Mouse (Mus musculus) neural tube, embryonic 15.5 days (tissue): ENCODE results near the gene Bola1. TPM values are rescaled to one million over a fixed set of nuclear protein-coding genes. Genes with fewer than 3 reads are reported as not detected.
"Not testable (repeated sequence)": the region's sequence is repeated elsewhere in the genome, so short reads cannot be mapped to it uniquely, and the experiment has no call there.

ENCODE experiments used
- ATAC-seq: fragments of 200-750 bp; cut with Nextera tagmentation; 2 replicates; pipeline ENCODE4 v1.8.0; 2017; ENCODE audit warnings: mild to moderate bottlenecking, moderate TSS enrichment, moderate library complexity; ENCODE audit not compliant: low FRiP score
- H3K27ac ChIP-seq: fragments of 300-500 bp; sonication (generic); replicated peaks from 2 replicates; pipeline ENCODE4 v1.5.1; 2015; ENCODE audit warnings: mild to moderate bottlenecking, inconsistent platforms
- H3K27me3 ChIP-seq: fragments of 300-500 bp; sonication (generic); replicated peaks from 2 replicates; pipeline ENCODE4 v1.6.1; 2015; ENCODE audit warnings: inconsistent platforms
- H3K36me3 ChIP-seq: fragments of 300-500 bp; sonication (generic); 2 replicates; pipeline ENCODE4 v1.6.1; 2015; ENCODE audit warnings: inconsistent platforms
- H3K4me1 ChIP-seq: fragments of 300-500 bp; sonication (generic); 2 replicates; pipeline ENCODE4 v1.6.1; 2015; ENCODE audit warnings: inconsistent platforms
- H3K4me2 ChIP-seq: fragments of 300-500 bp; sonication (generic); 2 replicates; pipeline ENCODE4 v1.6.1; 2015; ENCODE audit warnings: inconsistent platforms, mild to moderate bottlenecking, moderate library complexity
- H3K4me3 ChIP-seq: fragments of 300-500 bp; sonication (generic); replicated peaks from 2 replicates; pipeline ENCODE4 v1.5.1; 2015; ENCODE audit warnings: mild to moderate bottlenecking, inconsistent platforms
- H3K9ac ChIP-seq: fragments of 300-500 bp; sonication (generic); replicated peaks from 2 replicates; pipeline ENCODE4 v1.6.1; 2015; ENCODE audit warnings: mild to moderate bottlenecking, inconsistent platforms
- H3K9me3 ChIP-seq: fragments of 300-500 bp; sonication (generic); replicated peaks from 2 replicates; pipeline ENCODE4 v1.6.1; 2016; ENCODE audit warnings: inconsistent platforms
- WGBS: fragments of 180-500 bp; shearing (Covaris S2); methylation state at CpG from one replicate; pipeline ENCODE4 v1.1.7; 2015; ENCODE audit warnings: mixed read lengths; 5-methylcytosine and 5-hydroxymethylcytosine counted together
- polyA plus RNA-seq: library from polyadenylated mRNA; unstranded; fragments of >200 nt; fragmentation: Nextera tagmentation; extraction: Ambion mirVana; gene quantifications from 2 replicates; pipeline ENCODE4 v1.2.1, GENCODE M21; 2015

The Bola1 gene
- polyA plus RNA-seq, 1 experiment from 2014 or later, result 58.6 TPM

DNA sequence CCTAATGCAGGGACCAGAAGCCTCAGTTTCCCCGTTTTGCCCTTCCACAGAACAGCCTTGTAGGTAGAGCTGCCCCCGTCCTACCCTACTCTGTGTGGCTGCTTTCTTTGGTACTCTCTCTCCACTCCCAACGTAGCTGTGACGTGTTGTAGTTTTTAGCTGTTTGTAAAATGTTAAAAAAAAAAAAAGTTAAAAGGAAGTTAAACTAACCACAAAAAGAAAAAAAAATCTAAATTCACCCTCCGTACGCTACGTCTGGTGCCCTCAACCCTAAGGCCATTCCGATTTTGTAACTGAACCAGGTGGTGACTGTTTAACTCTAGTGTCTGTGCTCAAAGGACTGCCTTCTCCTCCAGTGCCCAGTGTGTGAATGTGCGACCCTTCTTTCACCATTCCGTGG is 24.5 kb downstream of the Bola1 start:
- Histone ChIP-seq H3K4me2 (no peak overlapping the region), H3K27me3 (no peaks in the 10 kb centered on the region; the same call in 1 of the 2 replicates), H3K4me1 (peaks cover 16% of the 10 kb centered on the region), H3K4me3 (no peak overlapping the region), H3K9me3 (no peaks in the 10 kb centered on the region), H3K36me3 (peaks cover 55% of the 10 kb centered on the region), H3K27ac (no peak overlapping the region), H3K9ac (no peak overlapping the region)
- WGBS, result 88% methylated on average over 10 of the region's 10 CpGs
- ATAC-seq, result no peak

DNA sequence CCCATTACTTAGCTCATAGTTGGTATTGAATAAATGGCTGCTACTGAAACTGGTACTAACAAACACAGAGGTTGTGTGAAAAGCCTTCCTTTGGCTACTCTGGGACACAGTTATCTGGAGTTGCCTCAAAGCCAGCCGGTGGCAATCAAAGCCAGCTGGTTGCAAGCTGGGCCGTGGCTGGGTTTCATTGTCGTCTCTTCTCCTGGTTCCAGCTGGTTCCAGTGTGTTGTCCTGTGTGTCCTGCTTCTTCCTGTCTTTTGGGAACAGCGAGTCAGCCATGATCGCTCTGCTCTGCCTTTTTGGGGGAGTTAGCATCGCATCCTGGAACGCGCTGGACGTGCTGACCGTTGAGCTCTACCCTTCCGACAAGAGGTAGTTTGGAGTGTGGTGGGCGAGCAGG is 26.5 kb downstream of the Bola1 start:
- peaks cover 73% of the 10 kb centered on the region for H3K36me3 ChIP-seq

DNA sequence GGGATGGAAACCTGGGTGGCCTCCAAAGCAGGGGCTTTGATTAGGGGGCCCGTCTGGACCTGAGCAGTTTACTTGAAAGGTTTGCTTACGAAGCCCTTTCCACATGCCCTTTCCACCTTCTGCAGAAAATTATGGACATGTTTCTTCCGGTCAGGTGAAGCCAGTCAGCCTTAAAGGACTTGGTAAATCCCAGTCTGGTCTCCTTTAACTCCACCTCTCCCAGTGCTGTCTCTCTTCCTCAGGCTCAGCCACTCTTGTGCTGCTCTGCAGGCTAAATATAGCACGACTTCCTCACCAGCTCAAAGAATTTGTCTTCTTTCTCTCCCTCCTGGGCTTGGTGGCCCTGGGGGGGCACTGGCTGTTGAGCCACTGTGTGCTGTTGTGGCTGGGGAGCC is 37.1 kb downstream of the Bola1 start:
- ATAC-seq, result no peak
- H3K4me1 ChIP-seq, result peaks cover 36% of the 10 kb centered on the region
- WGBS, result 26% methylated on average over 4 of the region's 4 CpGs
- H3K27me3 ChIP-seq, result no peaks in the 10 kb centered on the region
- peak overlapping the region; percentile 65 for H3K4me2 ChIP-seq
- H3K9me3 ChIP-seq, result no peaks in the 10 kb centered on the region
- peak overlapping the region; percentile 62 for H3K4me3 ChIP-seq
- H3K9ac ChIP-seq, result peak overlapping the region; percentile 83
- H3K27ac ChIP-seq, result peak overlapping the region; percentile 91
- peaks cover 39% of the 10 kb centered on the region for H3K36me3 ChIP-seq

More for the DNA sequence above, 26.5 kb downstream of the Bola1 start:
- H3K4me1 ChIP-seq, result peaks cover 12% of the 10 kb centered on the region
- H3K9ac ChIP-seq, result no peak overlapping the region
- no peak overlapping the region for H3K27ac ChIP-seq
- no peak for ATAC-seq
- no peaks in the 10 kb centered on the region for H3K27me3 ChIP-seq
- H3K9me3 ChIP-seq, result no peaks in the 10 kb centered on the region
- WGBS, result 68% methylated on average over 12 of the region's 12 CpGs
- H3K4me3 ChIP-seq, result no peak overlapping the region
- H3K4me2 ChIP-seq, result no peak overlapping the region

DNA sequence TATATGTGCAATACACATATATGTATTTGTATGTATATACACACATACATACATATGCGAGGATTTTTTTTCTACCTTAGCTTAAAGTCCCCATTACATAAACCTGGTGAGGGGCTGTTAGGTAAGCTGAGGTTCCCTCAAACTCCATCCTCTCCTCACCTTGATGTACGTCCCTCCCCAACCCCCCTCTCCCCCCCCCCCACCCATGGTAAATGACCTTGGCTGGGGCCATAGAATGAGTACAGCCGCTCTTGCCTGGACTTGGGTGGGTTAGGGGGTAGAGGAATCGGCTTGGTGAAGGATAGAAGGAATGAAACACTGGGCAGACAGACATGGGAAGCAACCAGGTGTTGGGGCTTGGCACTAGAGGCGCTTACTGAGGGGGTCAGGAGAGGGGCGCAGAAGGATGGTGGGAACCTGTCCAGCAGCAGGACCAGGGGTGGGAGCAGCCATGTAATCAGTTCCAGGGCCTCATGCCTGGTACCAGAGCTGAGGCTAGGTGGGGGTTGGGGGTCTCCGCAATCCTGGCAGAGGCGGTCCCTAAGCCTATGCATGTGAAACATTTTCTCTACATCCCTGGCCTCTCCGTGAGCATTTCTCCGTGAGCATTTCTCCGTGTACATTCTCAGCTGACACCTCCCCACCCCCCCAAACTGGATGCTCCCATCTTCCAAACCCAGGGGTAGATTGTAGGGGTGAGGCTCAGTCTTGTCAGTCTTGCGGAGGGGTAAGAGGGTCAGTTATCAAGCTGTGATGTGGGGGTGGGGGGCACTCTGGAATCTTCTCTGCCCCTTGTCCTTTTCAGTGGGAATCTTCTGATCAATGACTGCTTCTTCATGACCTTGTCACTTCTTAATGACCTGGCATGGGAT is 37.8 kb downstream of the Bola1 start:
- Histone ChIP-seq H3K27me3 (no peaks in the 10 kb centered on the region), H3K9me3 (no peaks in the 10 kb centered on the region), H3K4me2 (peak overlapping the region; percentile 65), H3K27ac (peak overlapping the region; percentile 91), H3K4me3 (peak overlapping the region; percentile 62), H3K36me3 (peaks cover 35% of the 10 kb centered on the region), H3K9ac (peak overlapping the region; percentile 83), H3K4me1 (peaks cover 36% of the 10 kb centered on the region)
- peak; percentile 58 for ATAC-seq
- WGBS, result 27% methylated on average over 12 of the region's 12 CpGs

DNA sequence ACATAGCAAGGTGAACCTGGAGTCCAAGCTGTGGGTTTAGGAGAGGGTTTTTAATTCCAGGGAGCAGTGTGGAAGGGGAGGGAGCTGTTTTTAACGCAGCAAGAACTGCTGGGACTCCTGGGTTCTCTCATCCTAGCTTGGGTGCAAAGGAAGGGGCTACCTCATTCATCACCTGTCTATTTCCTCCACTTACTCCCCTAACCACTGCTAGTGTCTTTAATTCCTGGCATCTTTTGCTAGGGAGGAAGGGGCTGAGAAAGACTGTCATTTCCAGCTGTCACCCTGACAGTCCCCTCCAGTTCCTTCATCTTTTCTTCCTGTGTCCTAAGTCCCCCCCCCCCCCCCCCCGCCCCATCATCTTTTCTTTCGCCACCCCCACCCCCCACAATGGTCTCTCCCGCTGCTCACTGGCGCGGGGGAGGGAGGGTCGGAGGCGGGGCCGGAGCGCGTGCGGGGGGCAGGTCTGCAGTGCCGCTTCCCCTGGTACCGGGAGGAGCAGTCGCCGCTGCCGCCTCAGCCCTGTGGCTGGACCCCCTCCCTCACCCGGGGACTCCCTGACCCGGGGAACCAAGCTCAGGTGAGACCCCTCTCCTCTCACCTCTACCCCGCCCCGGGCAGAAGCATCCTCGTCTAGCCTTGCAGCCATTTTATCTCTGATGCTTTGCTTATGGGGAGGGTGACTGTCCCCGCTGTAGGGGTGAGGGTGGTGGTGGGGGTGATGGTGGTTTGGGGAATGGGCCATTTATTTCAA is 38.6 kb downstream of the Bola1 start, which contains the start of gene Sv2a:
Gene Sv2a (plus strand): TSS at position 425 of the 751 bp plus-strand sequence.
- Histone ChIP-seq H3K36me3 (peaks cover 38% of the 10 kb centered on the region), H3K27ac (peak within 1 kb of the TSS; percentile 91), H3K4me2 (peak within 1 kb of the TSS; percentile 65), H3K4me3 (peak within 1 kb of the TSS; percentile 62), H3K4me1 (peaks cover 40% of the 10 kb centered on the region), H3K9me3 (no peaks in the 10 kb centered on the region), H3K9ac (peak within 1 kb of the TSS; percentile 83), H3K27me3 (no peaks in the 10 kb centered on the region)
- ATAC-seq, result peak; percentile 82
- WGBS, result under 1% methylated on average over 20 of the region's 23 CpGs

DNA sequence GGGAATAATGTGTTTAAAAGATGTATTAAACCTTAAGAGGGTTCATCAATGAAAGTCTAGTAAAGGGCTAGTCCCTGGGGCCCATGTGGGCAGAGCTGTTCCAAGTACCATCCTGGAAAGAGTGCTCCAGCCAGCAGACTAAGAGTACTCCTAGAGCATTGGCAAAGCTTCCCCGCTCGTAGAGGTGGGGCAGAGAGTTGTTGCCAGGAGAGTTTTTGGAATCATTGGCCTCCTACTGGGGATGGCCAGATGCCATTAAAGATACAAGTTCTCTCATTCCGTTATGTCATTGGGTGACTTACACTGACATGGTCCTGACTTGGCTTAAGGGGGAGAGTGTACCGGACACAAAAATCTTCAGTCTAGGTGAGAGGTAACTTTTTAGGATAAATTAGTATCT is 40.0 kb downstream of the Bola1 start:
- 60% methylated on average over 4 of the region's 4 CpGs for WGBS
- H3K9me3 ChIP-seq, result no peaks in the 10 kb centered on the region
- no peak overlapping the region for H3K9ac ChIP-seq
- H3K4me2 ChIP-seq, result no peak overlapping the region
- no peak for ATAC-seq
- H3K36me3 ChIP-seq, result peaks cover 39% of the 10 kb centered on the region
- H3K4me1 ChIP-seq, result peaks cover 42% of the 10 kb centered on the region
- no peak overlapping the region for H3K27ac ChIP-seq
- no peaks in the 10 kb centered on the region for H3K27me3 ChIP-seq
- no peak overlapping the region for H3K4me3 ChIP-seq

DNA sequence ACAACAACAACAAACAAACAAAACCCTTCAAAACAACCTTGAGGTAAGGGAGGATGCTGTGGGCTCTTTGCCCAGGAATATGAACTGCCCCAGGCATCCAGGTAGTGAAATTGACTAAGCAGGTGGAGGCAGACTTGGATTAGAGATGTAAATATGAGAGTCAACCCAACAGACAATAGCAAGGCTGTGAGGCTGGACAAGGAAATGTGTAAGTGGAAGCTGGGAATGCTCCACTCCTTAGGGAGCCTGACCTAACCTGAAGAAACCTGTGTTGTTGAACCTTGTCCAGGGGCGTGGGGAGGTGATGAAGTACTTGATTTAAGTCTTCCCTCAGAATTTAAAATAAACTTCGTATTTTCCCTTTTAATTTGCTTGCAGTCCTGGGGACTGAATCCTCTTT is 40.6 kb downstream of the Bola1 start:
- Histone ChIP-seq H3K4me1 (peaks cover 47% of the 10 kb centered on the region), H3K4me3 (no peak overlapping the region), H3K27me3 (no peaks in the 10 kb centered on the region), H3K9ac (no peak overlapping the region), H3K9me3 (no peaks in the 10 kb centered on the region), H3K36me3 (peaks cover 45% of the 10 kb centered on the region), H3K4me2 (no peak overlapping the region), H3K27ac (no peak overlapping the region)
- ATAC-seq, result no peak
- WGBS, result 86% methylated on average over 2 of the region's 2 CpGs

DNA sequence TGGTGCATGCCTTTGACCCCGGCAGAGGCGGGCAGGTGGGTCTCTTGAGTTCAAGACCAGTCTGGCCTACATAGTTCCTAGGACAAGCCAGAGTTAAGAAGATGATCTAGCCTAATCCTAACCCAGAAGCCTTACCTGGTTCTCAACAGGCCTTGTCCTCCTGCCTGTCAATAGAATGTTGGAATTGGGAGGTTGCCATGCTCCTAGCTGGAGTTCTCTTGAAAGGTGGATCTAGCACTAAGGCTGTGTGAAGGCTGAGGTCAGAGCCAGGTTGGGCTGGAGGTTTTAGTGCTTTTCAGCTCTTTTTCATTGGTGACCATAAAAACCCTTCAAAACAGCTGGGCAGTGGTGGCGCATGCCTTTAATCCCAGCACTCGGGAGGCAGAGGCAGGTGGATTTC is 41.1 kb downstream of the Bola1 start:
- Histone ChIP-seq H3K36me3 (peaks cover 46% of the 10 kb centered on the region), H3K4me3 (no peak overlapping the region), H3K4me1 (peaks cover 48% of the 10 kb centered on the region), H3K27ac (no peak overlapping the region), H3K4me2 (no peak overlapping the region), H3K9me3 (no peaks in the 10 kb centered on the region), H3K9ac (no peak overlapping the region), H3K27me3 (no peaks in the 10 kb centered on the region)
- no peak for ATAC-seq
- WGBS, result 94% methylated on average over 4 of the region's 4 CpGs

DNA sequence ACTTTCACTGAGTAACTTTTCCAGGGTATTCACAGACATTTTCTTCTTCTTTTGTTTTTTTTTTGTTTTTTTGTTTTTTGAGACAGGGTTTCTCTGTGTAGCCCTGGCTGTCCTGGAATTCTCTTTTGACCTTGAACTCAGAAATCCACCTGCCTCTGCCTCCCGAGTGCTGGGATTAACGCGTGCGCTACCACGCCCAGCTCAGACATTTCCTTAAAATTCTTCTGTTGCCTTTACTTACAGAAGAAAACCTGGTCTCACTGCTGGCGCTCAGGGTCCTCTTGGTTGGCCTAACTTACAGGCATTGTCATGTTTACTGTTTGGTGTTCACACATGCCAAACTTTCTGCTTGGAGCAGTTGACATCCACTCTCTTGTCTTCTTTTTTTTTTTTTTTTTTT is 44.3 kb downstream of the Bola1 start:
- Histone ChIP-seq H3K27ac (no peak overlapping the region), H3K4me3 (no peak overlapping the region), H3K9me3 (no peaks in the 10 kb centered on the region), H3K36me3 (peaks cover 46% of the 10 kb centered on the region), H3K4me1 (peaks cover 46% of the 10 kb centered on the region), H3K27me3 (no peaks in the 10 kb centered on the region), H3K9ac (no peak overlapping the region), H3K4me2 (no peak overlapping the region)
- no peak for ATAC-seq
- WGBS, result 98% methylated on average over 6 of the region's 6 CpGs

DNA sequence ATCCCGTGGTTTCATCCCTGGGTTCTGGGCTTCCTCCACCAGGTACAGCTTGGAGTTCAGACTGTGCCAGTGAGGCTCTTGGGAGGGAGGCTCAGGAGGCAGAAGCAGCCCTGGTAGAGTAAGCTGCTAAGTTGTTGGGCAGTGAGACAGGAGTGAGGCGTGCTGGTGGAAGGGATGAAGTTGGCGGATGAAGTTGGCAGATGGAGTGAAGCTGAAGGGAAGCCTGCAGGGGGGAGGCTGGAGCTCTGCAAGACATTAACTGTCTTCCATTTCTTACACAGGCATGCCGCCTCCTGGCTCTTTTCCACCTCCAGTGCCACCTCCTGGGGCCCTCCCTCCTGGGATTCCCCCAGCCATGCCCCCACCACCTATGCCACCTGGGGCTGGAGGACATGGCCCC is 45.5 kb downstream of the Bola1 start:
- not testable (repeated sequence) for H3K27ac ChIP-seq, H3K9me3 ChIP-seq, ATAC-seq, H3K4me3 ChIP-seq, H3K9ac ChIP-seq, H3K27me3 ChIP-seq
- H3K4me2 ChIP-seq, result peak overlapping the region; percentile 26; the same call in 1 of the 2 replicates
- H3K36me3 ChIP-seq, result peaks cover 46% of the 10 kb centered on the region
- H3K4me1 ChIP-seq, result peaks cover 45% of the 10 kb centered on the region
- WGBS, result 75% methylated on average over 4 of the region's 4 CpGs

DNA sequence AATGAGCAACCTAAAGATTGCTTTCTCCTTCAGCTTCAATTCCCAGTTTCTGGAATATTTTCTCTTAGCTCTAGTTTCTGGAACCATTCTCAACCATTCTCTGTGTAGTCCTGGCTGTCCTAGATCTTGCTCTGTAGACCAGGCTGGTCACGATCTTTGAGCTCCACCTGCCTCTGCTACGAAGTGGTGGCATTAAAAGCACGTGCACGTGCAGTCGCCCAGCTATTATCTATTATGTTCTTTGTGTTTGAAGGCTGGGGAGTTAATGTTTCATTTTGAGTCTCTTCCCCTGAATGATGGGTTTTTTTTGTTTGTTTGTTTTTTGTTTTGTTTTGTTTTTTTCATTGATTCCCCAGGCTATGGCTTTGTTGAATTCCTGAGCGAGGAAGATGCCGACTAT is 46.3 kb downstream of the Bola1 start:
- Histone ChIP-seq H3K27me3 (no peaks in the 10 kb centered on the region), H3K9me3 (no peaks in the 10 kb centered on the region), H3K27ac (peak overlapping the region; percentile 77; the same call in 1 of the 2 replicates), H3K4me3 (peak overlapping the region; percentile 85), H3K36me3 (peaks cover 38% of the 10 kb centered on the region), H3K4me2 (peak overlapping the region; percentile 98), H3K4me1 (peaks cover 45% of the 10 kb centered on the region), H3K9ac (peak overlapping the region; percentile 81)
- ATAC-seq, result no peak
- WGBS, result 32% methylated on average over 7 of the region's 7 CpGs
